Mouse (Mus musculus): Measurements from ENCODE around the gene Msmp. TPM values are rescaled to one million over a fixed set of nuclear protein-coding genes. Genes with fewer than 3 reads are reported as not detected.

The Msmp gene
- polyA plus RNA-seq, 1 experiment = not detected

- Histone ChIP-seq H3K27me3 (ENCODE audit: control insufficient read depth, insufficient read depth, insufficient read length) (no peaks in the 10 kb centered on the region), H3K4me3 (peak within 1 kb of the TSS; percentile 25), H3K79me2 (ENCODE audit: control insufficient read depth, insufficient read depth) (no peaks in the 10 kb centered on the region), H3ac (ENCODE audit: control insufficient read depth, insufficient read length) (peak within 1 kb of the TSS; percentile 37), H3K36me3 (ENCODE audit: control insufficient read depth, insufficient read depth) (no peaks in the 10 kb centered on the region), H3K4me2 (ENCODE audit: low read depth) (peak within 1 kb of the TSS; percentile 79)
- TF ChIP-seq TCF3 (IDR thresholded peaks at IDR 0.05; ENCODE audit: insufficient read length, low read depth) (no peak), MYOD1 (IDR thresholded peaks at IDR 0.05; ENCODE audit: control insufficient read depth in 1 of 3, insufficient read length in 2 of 3, low read depth in 2 of 3) (no peak), POLR2A (IDR thresholded peaks at IDR 0.05; ENCODE audit: insufficient read length, low read depth) (peak; percentile 81), MAX (IDR thresholded peaks at IDR 0.05; ENCODE audit: low read depth) (no peak), CEBPB (IDR thresholded peaks at IDR 0.05; ENCODE audit: insufficient read depth, poor library complexity, severe bottlenecking) (no peak), USF1 (IDR thresholded peaks at IDR 0.05; ENCODE audit: low read depth) (no peak), SRF (IDR thresholded peaks at IDR 0.05; ENCODE audit: control insufficient read depth, insufficient read length, low read depth) (no peak), POLR2AphosphoS2 (IDR thresholded peaks at IDR 0.05; ENCODE audit: insufficient read length, low read depth) (peak; percentile 33)
These were observed 47.0 kb upstream of the Msmp start, which contains the start of gene Npr2 for GRCm38 (mm10) chr4:43631046-43631955. Gene Npr2, plus strand, starts transcription at chr4:43631935.

GRCm38 (mm10) chr4:43630671-43631045 is 46.4 kb upstream of the Msmp start:
- H3K36me3 ChIP-seq (ENCODE audit: control insufficient read depth, insufficient read depth) = no peaks in the 10 kb centered on the region
- no peak for TF ChIP-seq TCF12 (IDR thresholded peaks at IDR 0.05; ENCODE audit: insufficient read depth, poor library complexity, severe bottlenecking)
- peak overlapping the region; percentile 25 for H3K4me3 ChIP-seq

GRCm38 (mm10) chr4:43630030-43630581 is 45.8 kb upstream of the Msmp start:
- peak overlapping the region; percentile 55 for H3K4me2 ChIP-seq (ENCODE audit: low read depth)
- H3K27me3 ChIP-seq (ENCODE audit: control insufficient read depth, insufficient read depth, insufficient read length) = no peaks in the 10 kb centered on the region
- H3K36me3 ChIP-seq (ENCODE audit: control insufficient read depth, insufficient read depth) = no peaks in the 10 kb centered on the region
- no peak for TF ChIP-seq CEBPB (IDR thresholded peaks at IDR 0.05; ENCODE audit: insufficient read depth, poor library complexity, severe bottlenecking)
- no peak for TF ChIP-seq POLR2A (IDR thresholded peaks at IDR 0.05; ENCODE audit: insufficient read length, low read depth)
- no peak for TF ChIP-seq SRF (IDR thresholded peaks at IDR 0.05; ENCODE audit: control insufficient read depth, insufficient read length, low read depth)
- no peak for TF ChIP-seq TCF12 (IDR thresholded peaks at IDR 0.05; ENCODE audit: insufficient read depth, poor library complexity, severe bottlenecking)
- no peak for TF ChIP-seq REST (IDR thresholded peaks at IDR 0.05; ENCODE audit: insufficient read depth, insufficient read length)
- TF ChIP-seq MYOG (IDR thresholded peaks at IDR 0.05; ENCODE audit: control insufficient read depth in 1 of 3, insufficient read depth in 1 of 3, insufficient read length in 2 of 3, low read depth in 2 of 3) = no peak
- TF ChIP-seq POLR2AphosphoS2 (IDR thresholded peaks at IDR 0.05; ENCODE audit: insufficient read length, low read depth) = no peak
- TF ChIP-seq MAX (IDR thresholded peaks at IDR 0.05; ENCODE audit: low read depth) = no peak
- H3ac ChIP-seq (ENCODE audit: control insufficient read depth, insufficient read length) = no peak overlapping the region
- no peak overlapping the region for H3K4me3 ChIP-seq
- no peaks in the 10 kb centered on the region for H3K79me2 ChIP-seq (ENCODE audit: control insufficient read depth, insufficient read depth)

More at GRCm38 (mm10) chr4:43630671-43631045, 46.4 kb upstream of the Msmp start:
- Histone ChIP-seq H3K79me2 (ENCODE audit: control insufficient read depth, insufficient read depth) (no peaks in the 10 kb centered on the region), H3K4me2 (ENCODE audit: low read depth) (peak overlapping the region; percentile 79), H3ac (ENCODE audit: control insufficient read depth, insufficient read length) (peak overlapping the region; percentile 37), H3K27me3 (ENCODE audit: control insufficient read depth, insufficient read depth, insufficient read length) (no peaks in the 10 kb centered on the region)

GRCm38 (mm10) chr4:43629106-43629817 is 45.0 kb upstream of the Msmp start:
- TF ChIP-seq USF1 (IDR thresholded peaks at IDR 0.05; ENCODE audit: low read depth) (no peak), SRF (IDR thresholded peaks at IDR 0.05; ENCODE audit: control insufficient read depth, insufficient read length, low read depth) (no peak), E2F4 (IDR thresholded peaks at IDR 0.05; ENCODE audit: insufficient read depth) (no peak), TCF3 (IDR thresholded peaks at IDR 0.05; ENCODE audit: insufficient read length, low read depth) (no peak), CEBPB (IDR thresholded peaks at IDR 0.05; ENCODE audit: insufficient read depth, poor library complexity, severe bottlenecking) (no peak), MAX (IDR thresholded peaks at IDR 0.05; ENCODE audit: low read depth) (no peak), MYOD1 (IDR thresholded peaks at IDR 0.05; ENCODE audit: control insufficient read depth in 1 of 3, insufficient read length in 2 of 3, low read depth in 2 of 3) (no peak), TCF12 (IDR thresholded peaks at IDR 0.05; ENCODE audit: insufficient read depth, poor library complexity, severe bottlenecking) (no peak), MYOG (IDR thresholded peaks at IDR 0.05; ENCODE audit: control insufficient read depth in 1 of 3, insufficient read depth in 1 of 3, insufficient read length in 2 of 3, low read depth in 2 of 3) (no peak), POLR2A (IDR thresholded peaks at IDR 0.05; ENCODE audit: insufficient read length, low read depth) (no peak), POLR2AphosphoS2 (IDR thresholded peaks at IDR 0.05; ENCODE audit: insufficient read length, low read depth) (no peak), REST (IDR thresholded peaks at IDR 0.05; ENCODE audit: insufficient read depth, insufficient read length) (no peak)
- Histone ChIP-seq H3ac (ENCODE audit: control insufficient read depth, insufficient read length) (no peak overlapping the region), H3K4me2 (ENCODE audit: low read depth) (no peak overlapping the region), H3K4me3 (no peak overlapping the region), H3K79me2 (ENCODE audit: control insufficient read depth, insufficient read depth) (no peaks in the 10 kb centered on the region), H3K27me3 (ENCODE audit: control insufficient read depth, insufficient read depth, insufficient read length) (no peaks in the 10 kb centered on the region), H3K36me3 (ENCODE audit: control insufficient read depth, insufficient read depth) (no peaks in the 10 kb centered on the region)

All from myocyte (in vitro differentiated cells).